Mouse (Mus musculus): Measurements from ENCODE around the gene Slc10a6.

GRCm38 (mm10) chr5:103629111-103629764 is at the start of gene Slc10a6:
- TF ChIP-seq CTCF (IDR thresholded peaks at IDR 0.05; ENCODE audit: low read depth, low read length) (no peak), POLR2A (IDR thresholded peaks at IDR 0.05; ENCODE audit: extremely low read depth, insufficient read depth, low read length) (no peak)

Measured in liver, adult 2 months (tissue).